Mouse (Mus musculus): ENCODE measurements around the gene Bhlhb9. TPM values are rescaled to one million over a fixed set of nuclear protein-coding genes. Genes with fewer than 3 reads are reported as not detected.
"Not testable (repeated sequence)": the region's sequence is repeated elsewhere in the genome, so short reads cannot be mapped to it uniquely, and the experiment has no call there.

Bhlhb9 gene
- 50.3 and 52.9 TPM in 2 replicates for polyA plus RNA-seq (2015; fragmentation: Nextera tagmentation; extraction: Ambion mirVana)

- peak within 1 kb of the TSS; percentile 56 for H3K4me3 ChIP-seq
- not testable (repeated sequence) for H3K36me3 ChIP-seq; H3K27me3 ChIP-seq; ATAC-seq (ENCODE audit: borderline replicate concordance, extremely low read depth, low FRiP score, low TSS enrichment); H3K4me1 ChIP-seq; H3K9me3 ChIP-seq
- 12% methylated on average over 3 of the region's 5 CpGs for WGBS
- peak within 1 kb of the TSS; percentile 52 for H3K9ac ChIP-seq
- 0 out of 2 replicates have a peak within 1 kb of the TSS, but pooled peaks have one; percentile 19 for H3K27ac ChIP-seq
- H3K4me2 ChIP-seq: peak within 1 kb of the TSS; percentile 61
These were observed at the start of gene Bhlhb9 for GRCm38 (mm10) chrX:135797212-135797644. Gene Bhlhb9, plus strand, starts transcription at chrX:135797594.

GRCm38 (mm10) chrX:135752832-135753231 lies 44.6 kb upstream of the Bhlhb9 start:
- H3K36me3 ChIP-seq: no peaks in the 10 kb centered on the region
- H3K4me1 ChIP-seq: no peaks in the 10 kb centered on the region
- no peaks in the 10 kb centered on the region for H3K27me3 ChIP-seq
- ATAC-seq (ENCODE audit: borderline replicate concordance, extremely low read depth, low FRiP score, low TSS enrichment): no peak
- no peak overlapping the region for H3K4me2 ChIP-seq
- H3K27ac ChIP-seq: no peak overlapping the region
- no peak overlapping the region for H3K4me3 ChIP-seq
- 0% methylated on average over 2 of the region's 2 CpGs for WGBS
- H3K9me3 ChIP-seq: no peaks in the 10 kb centered on the region
- no peak overlapping the region for H3K9ac ChIP-seq

- Histone ChIP-seq H3K4me1 (no peaks in the 10 kb centered on the region), H3K27me3 (no peaks in the 10 kb centered on the region), H3K36me3 (peaks cover 3% of the 10 kb centered on the region; the same call in 1 of the 2 replicates), H3K27ac (no peak overlapping the region), H3K9me3 (no peaks in the 10 kb centered on the region), H3K4me2 (no peak overlapping the region), H3K9ac (no peak overlapping the region), H3K4me3 (no peak overlapping the region)
- ATAC-seq (ENCODE audit: borderline replicate concordance, extremely low read depth, low FRiP score, low TSS enrichment): no peak
These were observed 35.7 kb upstream of the Bhlhb9 start for GRCm38 (mm10) chrX:135761707-135762106.

- no peak overlapping the region for H3K4me3 ChIP-seq
- no peak overlapping the region for H3K9ac ChIP-seq
- no peaks in the 10 kb centered on the region for H3K36me3 ChIP-seq
- H3K27ac ChIP-seq: no peak overlapping the region
- no peak for ATAC-seq (ENCODE audit: borderline replicate concordance, extremely low read depth, low FRiP score, low TSS enrichment)
- H3K27me3 ChIP-seq: no peaks in the 10 kb centered on the region
- no peak overlapping the region for H3K4me2 ChIP-seq
- H3K4me1 ChIP-seq: no peaks in the 10 kb centered on the region
- no peaks in the 10 kb centered on the region for H3K9me3 ChIP-seq
- 46% methylated on average over 3 of the region's 3 CpGs for WGBS
These were observed 29.3 kb upstream of the Bhlhb9 start for GRCm38 (mm10) chrX:135768043-135768548.

GRCm38 (mm10) chrX:135768565-135768964 lies 28.8 kb upstream of the Bhlhb9 start:
- Histone ChIP-seq H3K9me3 (no peaks in the 10 kb centered on the region), H3K4me1 (no peaks in the 10 kb centered on the region), H3K4me2 (no peak overlapping the region), H3K9ac (no peak overlapping the region), H3K27ac (no peak overlapping the region), H3K4me3 (no peak overlapping the region), H3K36me3 (no peaks in the 10 kb centered on the region), H3K27me3 (no peaks in the 10 kb centered on the region)
- ATAC-seq (ENCODE audit: borderline replicate concordance, extremely low read depth, low FRiP score, low TSS enrichment): no peak
- WGBS: 65% methylated on average over 2 of the region's 2 CpGs

GRCm38 (mm10) chrX:135791536-135791935 lies 5.9 kb upstream of the Bhlhb9 start:
- H3K4me1 ChIP-seq: no peaks in the 10 kb centered on the region
- no peak overlapping the region for H3K9ac ChIP-seq
- no peaks in the 10 kb centered on the region for H3K9me3 ChIP-seq
- no peak overlapping the region for H3K4me2 ChIP-seq
- no peak overlapping the region for H3K27ac ChIP-seq
- ATAC-seq (ENCODE audit: borderline replicate concordance, extremely low read depth, low FRiP score, low TSS enrichment): no peak
- no peaks in the 10 kb centered on the region for H3K36me3 ChIP-seq
- H3K4me3 ChIP-seq: no peak overlapping the region
- no peaks in the 10 kb centered on the region for H3K27me3 ChIP-seq

GRCm38 (mm10) chrX:135792326-135792725 lies 5.1 kb upstream of the Bhlhb9 start:
- no peak for ATAC-seq (ENCODE audit: borderline replicate concordance, extremely low read depth, low FRiP score, low TSS enrichment)
- Histone ChIP-seq H3K27me3 (no peaks in the 10 kb centered on the region), H3K36me3 (no peaks in the 10 kb centered on the region), H3K9ac (no peak overlapping the region), H3K4me3 (no peak overlapping the region), H3K9me3 (no peaks in the 10 kb centered on the region), H3K4me2 (no peak overlapping the region), H3K4me1 (no peaks in the 10 kb centered on the region), H3K27ac (no peak overlapping the region)
- 73% methylated on average over 6 of the region's 6 CpGs for WGBS

- 20% methylated on average over 25 of the region's 27 CpGs for WGBS
- ATAC-seq (ENCODE audit: borderline replicate concordance, extremely low read depth, low FRiP score, low TSS enrichment): peak; percentile 91
- 0 out of 2 replicates have a peak overlapping the region, but pooled peaks have one; percentile 19 for H3K27ac ChIP-seq
- H3K27me3 ChIP-seq, H3K4me1 ChIP-seq, H3K9me3 ChIP-seq, H3K36me3 ChIP-seq: not testable (repeated sequence)
- H3K4me2 ChIP-seq: peak overlapping the region; percentile 61
- H3K4me3 ChIP-seq: peak overlapping the region; percentile 56
- peak overlapping the region; percentile 52 for H3K9ac ChIP-seq
These were observed 1.6 kb upstream of the Bhlhb9 start for GRCm38 (mm10) chrX:135795591-135796304.

GRCm38 (mm10) chrX:135796305-135797211 lies 836 bp upstream of the Bhlhb9 start:
- H3K36me3 ChIP-seq, H3K4me1 ChIP-seq, H3K9me3 ChIP-seq, H3K27me3 ChIP-seq: not testable (repeated sequence)
- Histone ChIP-seq H3K4me3 (peak overlapping the region; percentile 56), H3K4me2 (peak overlapping the region; percentile 61), H3K27ac (0 out of 2 replicates have a peak overlapping the region, but pooled peaks have one; percentile 19), H3K9ac (peak overlapping the region; percentile 52)
- peak; percentile 80 for ATAC-seq (ENCODE audit: borderline replicate concordance, extremely low read depth, low FRiP score, low TSS enrichment)
- WGBS: 15% methylated on average over 24 of the region's 26 CpGs

- Histone ChIP-seq H3K4me1 (no peaks in the 10 kb centered on the region), H3K4me3 (no peak overlapping the region), H3K4me2 (no peak overlapping the region), H3K9me3 (no peaks in the 10 kb centered on the region), H3K27me3 (no peaks in the 10 kb centered on the region), H3K9ac (no peak overlapping the region), H3K36me3 (peaks cover under 1% of the 10 kb centered on the region; the same call in 1 of the 2 replicates), H3K27ac (no peak overlapping the region)
- no peak for ATAC-seq (ENCODE audit: borderline replicate concordance, extremely low read depth, low FRiP score, low TSS enrichment)
- WGBS: 83% methylated on average over 3 of the region's 3 CpGs
These were observed 6.8 kb downstream of the Bhlhb9 start for GRCm38 (mm10) chrX:135804149-135804548.

GRCm38 (mm10) chrX:135805780-135806179 lies 8.4 kb downstream of the Bhlhb9 start:
- Histone ChIP-seq H3K4me2 (no peak overlapping the region), H3K9ac (no peak overlapping the region), H3K9me3 (no peaks in the 10 kb centered on the region), H3K27me3 (no peaks in the 10 kb centered on the region), H3K4me1 (no peaks in the 10 kb centered on the region), H3K36me3 (no peaks in the 10 kb centered on the region), H3K27ac (no peak overlapping the region), H3K4me3 (no peak overlapping the region)
- ATAC-seq (ENCODE audit: borderline replicate concordance, extremely low read depth, low FRiP score, low TSS enrichment): no peak
- WGBS: 7% methylated on average over 1 of the region's 1 CpGs

GRCm38 (mm10) chrX:135835896-135836295 lies 38.5 kb downstream of the Bhlhb9 start:
- H3K36me3 ChIP-seq; H3K27me3 ChIP-seq; H3K27ac ChIP-seq; H3K9ac ChIP-seq; H3K4me3 ChIP-seq; ATAC-seq (ENCODE audit: borderline replicate concordance, extremely low read depth, low FRiP score, low TSS enrichment); H3K9me3 ChIP-seq; H3K4me2 ChIP-seq; H3K4me1 ChIP-seq: not testable (repeated sequence)
- 24% methylated on average over 1 of the region's 1 CpGs for WGBS
